Mouse (Mus musculus): ENCODE results near the gene Mrpl50.
"Not testable (repeated sequence)": the region's sequence is repeated elsewhere in the genome, so short reads cannot be mapped to it uniquely, and the experiment has no call there.

Gene Mrpl50

GRCm38 (mm10) chr4:49506386-49506785 lies 14.5 kb downstream of the Mrpl50 start, which contains the start of gene Baat:
Gene Baat (minus strand): TSS chr4:49506557.
- DNase-seq: no peak

- DNase-seq: no peak
Measured at GRCm38 (mm10) chr4:49503563-49503962, 17.3 kb downstream of the Mrpl50 start.

- DNase-seq: not testable (repeated sequence)
Measured at GRCm38 (mm10) chr4:49485934-49486650, 34.8 kb downstream of the Mrpl50 start.

GRCm38 (mm10) chr4:49485442-49485841 lies 35.5 kb downstream of the Mrpl50 start:
- DNase-seq: no peak

- no peak for DNase-seq
Measured at GRCm38 (mm10) chr4:49480896-49481295, 40.0 kb downstream of the Mrpl50 start.

GRCm38 (mm10) chr4:49480104-49480760 lies 40.7 kb downstream of the Mrpl50 start:
- no peak for DNase-seq

- not testable (repeated sequence) for DNase-seq
Measured at GRCm38 (mm10) chr4:49479035-49479434, 41.9 kb downstream of the Mrpl50 start.

- no peak for DNase-seq
Measured at GRCm38 (mm10) chr4:49478118-49478877, 42.6 kb downstream of the Mrpl50 start.

GRCm38 (mm10) chr4:49474583-49474982 lies 46.3 kb downstream of the Mrpl50 start:
- no peak for DNase-seq

- DNase-seq: no peak
Measured at GRCm38 (mm10) chr4:49473435-49474100, 47.3 kb downstream of the Mrpl50 start, which contains the start of gene Acnat1. Gene Acnat1 (minus strand): TSS chr4:49473912.

GRCm38 (mm10) chr4:49469435-49470151 lies 51.3 kb downstream of the Mrpl50 start:
- DNase-seq: no peak

- no peak for DNase-seq
Measured at GRCm38 (mm10) chr4:49467360-49467759, 53.5 kb downstream of the Mrpl50 start.
